Mouse (Mus musculus) liver, postnatal 0 days (tissue): ENCODE results near the gene Slc16a8.

ENCODE experiments used
- CTCF ChIP-seq: sonication (generic); IDR thresholded peaks from 2 replicates; pipeline ENCODE4 v1.5.1; 2016; ENCODE audit warnings: antibody characterized with exemption, low read depth
- EP300 ChIP-seq: IDR thresholded peaks from 2 replicates; pipeline ENCODE4 v1.6.1; 2016; ENCODE audit warnings: antibody characterized with exemption, low read depth, mild to moderate bottlenecking

DNA sequence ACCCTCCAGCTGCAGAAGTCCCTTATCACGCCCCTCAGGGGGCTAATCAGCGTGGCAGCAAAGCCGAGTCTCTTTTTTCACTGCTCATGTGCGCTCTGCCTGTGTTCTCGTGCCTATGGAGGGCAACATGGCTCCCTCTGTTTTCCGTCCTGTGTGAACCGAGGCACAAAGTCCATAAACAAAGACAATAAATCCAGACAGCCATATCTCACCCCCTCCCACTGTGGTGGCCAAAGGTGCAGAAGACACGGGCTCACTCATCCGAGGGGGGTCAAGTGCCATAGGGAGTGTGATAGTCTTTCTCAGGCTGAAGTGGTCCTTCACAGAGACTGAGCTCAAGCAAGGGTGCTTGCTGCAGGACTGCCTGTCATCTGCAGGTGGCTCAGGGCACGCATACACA is 18.5 kb upstream of the Slc16a8 start:
- TF ChIP-seq CTCF (no peak), EP300 (no peak)
